Mouse (Mus musculus): ENCODE measurements at regions not wholly inside any gene's neighbourhood (a gene's known extent, or its start where the extent isn't known, plus 50 kb on each side); places are given as distances from the start of the nearest gene placed in this dataset.
A peak's percentile ranks its signal among the peaks of the same experiment; 100 is the strongest.

DNA sequence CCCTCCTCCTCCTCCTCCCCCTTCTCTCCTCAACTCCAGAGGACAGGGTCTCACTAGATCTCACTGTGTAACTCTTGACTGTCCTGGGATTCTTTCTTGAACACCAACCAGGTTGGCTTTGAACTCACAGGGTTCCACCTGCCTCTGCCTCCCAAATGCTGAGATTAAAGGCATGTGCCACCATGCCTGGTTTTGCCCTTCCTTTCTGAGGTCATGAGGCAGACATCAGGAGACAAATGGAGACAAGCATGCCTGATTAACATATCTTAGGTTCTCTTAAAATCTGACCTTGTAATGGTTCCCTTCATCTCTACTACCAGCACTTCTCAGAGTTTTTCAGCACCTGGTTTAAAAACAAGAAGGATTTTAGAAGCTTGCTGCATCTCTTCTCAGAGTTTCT lies 143.5 kb downstream of the Gm10260 start:
- DNase-seq (ENCODE audit: low read depth, low spot score) = no peak

DNA sequence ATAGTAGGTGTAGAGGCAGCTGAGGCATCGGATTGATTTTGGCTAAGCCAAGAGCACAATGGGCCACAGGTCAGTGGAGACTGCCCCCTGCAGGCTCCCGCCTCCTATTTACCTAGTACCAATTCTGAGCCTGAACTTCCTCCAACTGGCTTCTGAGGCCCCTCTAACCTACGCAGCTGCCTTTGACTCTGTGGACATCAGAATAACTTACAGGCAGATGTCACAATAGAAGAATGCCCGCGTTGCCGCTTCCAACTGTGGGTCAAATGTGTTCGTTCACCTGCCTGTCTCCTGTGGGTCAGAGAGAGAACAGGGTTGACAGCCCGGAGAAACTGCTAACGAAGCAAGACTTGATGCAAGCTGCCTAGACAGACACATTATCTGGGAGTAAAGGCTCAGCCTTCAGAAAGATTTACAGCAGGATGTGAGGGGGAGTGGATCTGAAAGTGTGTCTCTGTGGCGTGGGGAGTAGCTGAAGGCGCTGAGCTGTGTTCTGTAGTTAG lies 153.2 kb downstream of the Gm10260 start:
- DNase-seq (ENCODE audit: low read depth, low spot score) = peak; percentile 58

GRCm38 (mm10) chr13:97604451-97604850 lies 156.0 kb downstream of the Gm10260 start:
- DNase-seq (ENCODE audit: low read depth, low spot score) = no peak

DNA sequence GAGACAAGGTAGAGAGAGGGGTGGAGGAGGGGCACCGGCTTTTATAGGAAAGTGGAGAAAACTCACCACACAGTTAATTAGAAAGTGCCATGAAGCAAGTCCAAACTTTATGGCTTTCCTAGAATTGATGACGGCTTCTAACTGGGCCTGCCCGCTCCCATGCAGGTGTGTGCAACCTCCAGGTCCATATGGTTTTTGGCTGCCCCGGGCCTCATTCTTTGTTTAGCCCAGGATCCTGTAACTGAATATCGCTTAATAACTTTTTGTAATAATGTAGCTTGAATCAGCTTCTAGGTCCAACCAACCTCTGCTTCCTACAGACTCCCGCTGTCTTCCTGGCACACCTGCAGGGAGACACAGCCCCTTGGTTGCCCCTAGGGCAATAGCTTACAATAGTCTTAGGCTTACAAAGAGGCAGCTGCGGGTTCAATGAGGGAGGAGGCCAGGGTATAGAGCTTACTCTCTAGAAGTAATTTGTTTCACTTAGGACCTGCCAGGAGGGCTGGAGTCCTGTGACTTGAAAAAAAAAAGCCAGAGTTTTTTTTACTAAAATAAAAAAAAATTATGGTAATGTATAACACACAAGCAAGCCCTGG lies 159.2 kb downstream of the Gm10260 start:
- no peak for DNase-seq (ENCODE audit: low read depth, low spot score)

- no peak for DNase-seq (ENCODE audit: low read depth, low spot score)
Observed at GRCm38 (mm10) chr13:97600136-97600535, 160.3 kb downstream of the Gm10260 start.

DNA sequence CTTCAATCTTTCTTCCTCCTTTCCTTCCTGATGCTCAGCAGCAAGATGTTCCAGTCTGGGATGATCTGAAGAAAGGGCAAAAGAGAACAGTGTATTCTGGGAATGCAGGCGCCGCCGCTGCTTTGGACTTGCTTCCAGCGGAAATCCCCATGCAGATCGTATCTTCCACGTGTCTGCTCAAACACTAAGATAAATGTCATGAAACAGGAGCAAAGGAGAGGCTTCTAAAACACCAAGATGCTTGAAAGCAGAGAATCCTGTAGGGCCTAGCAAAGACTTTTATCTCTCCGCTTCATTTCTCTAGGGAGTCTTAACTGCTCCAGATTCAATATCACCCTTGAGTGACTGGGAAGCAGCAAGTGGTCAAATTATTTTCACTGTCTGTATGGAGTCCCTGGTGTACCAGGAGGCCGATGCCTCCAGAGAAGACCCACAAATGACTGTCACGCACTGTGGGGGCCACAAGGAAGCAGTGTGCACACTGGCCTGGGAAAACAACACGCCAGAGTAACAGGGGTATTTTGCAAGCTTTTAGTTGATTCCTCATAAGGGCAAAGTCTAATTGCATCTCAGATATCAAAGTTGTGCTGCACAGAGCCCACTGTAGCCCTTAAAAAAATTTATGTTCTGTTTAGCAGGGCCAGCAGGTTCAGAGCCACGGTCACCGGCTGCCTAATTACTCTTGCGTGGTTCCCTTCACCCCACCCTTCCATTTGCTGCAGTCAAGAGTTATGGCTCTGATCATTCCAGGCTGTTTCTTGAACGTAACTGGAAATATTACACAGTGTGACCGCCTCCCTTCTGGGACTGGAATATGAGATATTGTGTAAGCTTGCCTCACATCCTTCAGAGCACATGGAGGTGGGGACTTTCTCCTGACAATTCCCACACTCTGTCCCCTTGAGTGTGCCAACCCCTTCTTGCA lies 161.7 kb downstream of the Gm10260 start:
- DNase-seq (ENCODE audit: low read depth, low spot score) = no peak

DNA sequence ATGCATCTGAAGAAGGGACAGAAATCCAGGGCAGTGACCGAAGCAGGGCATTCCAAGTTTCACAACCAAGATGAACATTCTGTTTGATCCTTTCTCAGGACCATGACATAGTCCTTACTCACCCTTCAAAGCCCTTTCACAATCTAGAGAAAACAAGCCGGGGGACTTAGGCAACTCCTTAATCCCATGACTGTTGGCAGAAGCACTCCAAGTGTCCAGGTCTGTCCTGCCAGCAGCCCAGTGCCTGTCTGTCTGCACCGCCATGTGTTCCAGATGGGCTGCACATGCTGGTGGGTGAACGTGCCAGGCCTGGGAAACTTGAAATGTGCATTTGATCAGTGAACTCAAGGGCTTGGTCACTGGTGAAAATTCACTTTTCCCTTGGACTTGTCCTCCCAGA lies 165.6 kb downstream of the Gm10260 start:
- DNase-seq (ENCODE audit: low read depth, low spot score) = no peak

GRCm38 (mm10) chr13:97589626-97590025 lies 170.8 kb downstream of the Gm10260 start:
- no peak for DNase-seq (ENCODE audit: low read depth, low spot score)

GRCm38 (mm10) chr13:97588085-97588484 lies 172.3 kb downstream of the Gm10260 start:
- no peak for DNase-seq (ENCODE audit: low read depth, low spot score)

DNA sequence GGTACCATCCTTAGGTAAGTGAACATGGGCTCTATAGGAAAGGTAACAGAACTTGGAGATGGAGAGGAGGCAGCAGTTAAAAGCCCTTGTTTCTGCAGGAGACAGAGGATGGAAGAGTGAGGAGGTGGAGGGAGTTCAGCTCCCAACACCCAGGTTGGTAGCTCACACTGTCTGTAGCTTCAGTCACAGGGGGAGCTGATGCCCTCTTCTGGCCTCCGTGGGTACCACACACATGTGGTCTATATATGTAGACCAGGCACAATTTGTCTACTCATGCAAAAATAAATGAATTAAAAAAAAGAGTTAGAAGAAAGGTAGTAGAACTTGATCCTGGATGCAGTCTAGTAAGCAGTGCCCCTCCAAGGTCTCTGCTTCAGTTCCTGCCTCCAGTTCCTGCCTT lies 173.3 kb downstream of the Gm10260 start:
- no peak for DNase-seq (ENCODE audit: low read depth, low spot score)

DNA sequence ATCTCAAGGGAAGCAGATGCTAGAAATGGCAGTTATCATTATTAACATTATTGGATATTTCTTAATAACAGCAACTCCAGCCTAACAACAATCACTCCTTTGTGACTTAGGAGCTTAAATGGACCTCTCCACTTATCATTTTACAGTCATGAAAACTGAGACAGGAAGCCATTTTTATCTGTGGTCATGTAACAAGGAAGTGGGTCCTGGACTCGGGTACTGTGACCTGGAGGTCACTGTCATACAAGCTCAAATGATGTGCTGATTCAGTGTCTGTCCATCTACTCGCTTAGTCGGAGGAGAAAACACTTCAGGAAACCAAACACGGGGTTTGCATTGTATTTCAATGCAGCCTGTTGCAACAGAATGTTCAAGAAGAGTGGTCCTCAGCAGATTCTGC lies 176.4 kb downstream of the Gm10260 start:
- DNase-seq (ENCODE audit: low read depth, low spot score) = no peak

GRCm38 (mm10) chr13:97581380-97581779 lies 179.1 kb downstream of the Gm10260 start:
- no peak for DNase-seq (ENCODE audit: low read depth, low spot score)

GRCm38 (mm10) chr13:97580241-97580874 lies 180.1 kb downstream of the Gm10260 start:
- no peak for DNase-seq (ENCODE audit: low read depth, low spot score)

DNA sequence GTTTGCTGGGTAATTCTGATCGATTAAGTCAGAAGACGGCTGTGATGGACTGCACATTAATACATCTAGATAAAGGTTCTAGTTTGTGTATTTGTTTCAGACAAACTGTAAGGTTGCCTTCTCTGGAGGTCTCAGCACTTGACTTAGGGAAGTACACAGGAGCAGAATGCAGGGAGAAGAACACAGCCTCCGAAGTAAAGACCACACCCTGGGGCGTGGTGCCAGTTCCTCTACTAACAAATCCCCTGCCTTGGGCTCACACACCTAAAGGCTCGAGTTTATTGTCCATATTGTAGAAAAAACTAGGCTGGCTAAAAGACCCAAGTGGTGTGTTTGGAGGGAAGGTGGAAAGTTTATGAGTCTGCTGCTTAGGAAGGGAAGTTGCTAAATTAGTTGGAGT lies 181.8 kb downstream of the Gm10260 start:
- DNase-seq (ENCODE audit: low read depth, low spot score) = no peak

GRCm38 (mm10) chr13:97577081-97577785 lies 183.2 kb downstream of the Gm10260 start:
- DNase-seq (ENCODE audit: low read depth, low spot score) = no peak

DNA sequence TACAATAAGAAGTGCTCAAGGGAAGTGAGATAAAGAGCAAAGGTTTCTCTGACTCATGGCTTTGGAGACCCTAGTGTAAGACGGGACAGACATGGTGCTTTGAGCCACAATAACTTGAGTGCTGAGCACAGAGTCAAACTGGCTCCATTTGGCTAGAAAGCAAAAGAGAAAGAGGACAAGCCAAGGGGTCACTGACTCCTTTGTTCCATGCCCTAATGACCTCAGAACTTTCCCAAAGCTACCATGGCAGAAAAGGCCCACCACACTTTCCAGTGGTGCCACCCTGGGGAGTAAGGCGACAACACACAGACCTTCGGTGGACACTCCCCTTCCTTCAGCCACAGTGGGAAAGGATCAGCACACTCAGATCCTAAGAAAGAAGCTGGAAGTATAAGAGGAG lies 186.8 kb downstream of the Gm10260 start:
- DNase-seq (ENCODE audit: low read depth, low spot score) = no peak

GRCm38 (mm10) chr13:97572352-97572751 lies 188.1 kb downstream of the Gm10260 start:
- DNase-seq (ENCODE audit: low read depth, low spot score) = no peak

DNA sequence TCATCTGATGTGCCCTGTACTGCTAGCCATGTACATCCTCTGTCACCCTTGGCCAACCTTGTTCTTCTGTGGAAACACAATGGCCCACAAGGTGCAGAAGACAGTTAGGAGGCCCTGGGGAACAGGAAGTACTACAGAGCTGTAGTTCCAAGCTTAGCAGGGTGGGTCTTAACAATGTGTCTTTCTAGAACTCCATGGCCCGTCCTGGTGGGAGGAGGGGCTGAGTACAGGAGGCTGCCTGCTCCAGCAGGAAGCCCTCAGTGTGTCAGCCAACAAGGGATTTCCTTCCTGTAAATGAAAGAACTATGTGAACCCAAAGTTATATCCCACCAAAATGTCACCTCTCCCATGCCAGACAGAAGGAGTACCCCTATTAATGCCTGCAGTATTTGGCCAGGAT lies 190.4 kb downstream of the Gm10260 start:
- no peak for DNase-seq (ENCODE audit: low read depth, low spot score)

DNA sequence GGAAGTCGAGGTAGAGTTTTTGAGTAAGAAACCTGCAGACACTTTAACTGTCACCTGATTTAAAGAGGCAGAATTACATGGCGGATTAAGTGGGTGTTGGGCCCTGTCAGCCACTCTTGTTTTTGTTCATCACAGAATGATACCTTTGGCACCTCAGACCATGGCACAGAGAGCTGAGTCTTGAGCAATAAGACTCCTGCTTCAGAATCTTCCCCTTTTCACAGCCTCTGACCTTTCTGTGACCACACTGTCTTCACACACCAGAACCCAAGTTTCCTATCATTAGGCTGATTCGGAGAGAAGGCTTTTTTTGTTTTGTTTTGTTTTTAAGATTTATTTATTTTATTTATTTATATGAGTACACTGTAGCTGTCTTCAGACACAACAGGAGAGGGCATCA lies 192.8 kb downstream of the Gm10260 start:
- no peak for DNase-seq (ENCODE audit: low read depth, low spot score)

DNA sequence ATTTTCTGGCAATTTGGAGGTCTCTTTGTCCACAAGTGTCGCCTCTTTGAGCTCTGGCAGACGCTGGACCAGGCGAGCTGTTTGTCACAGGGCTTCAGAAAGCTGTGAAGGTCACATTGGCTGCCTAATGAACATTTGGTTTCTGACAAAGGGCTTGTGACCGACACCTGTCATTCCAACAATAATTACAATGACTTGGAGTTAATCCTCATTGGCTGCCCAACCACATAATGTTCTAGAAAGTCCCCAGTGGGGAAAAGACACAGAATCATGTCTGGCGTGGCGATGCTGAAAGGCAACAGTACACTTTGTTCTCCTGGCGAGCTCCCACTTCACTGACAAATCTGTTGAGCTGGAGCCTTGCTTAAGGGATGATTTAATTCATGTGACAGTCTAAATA lies 194.4 kb downstream of the Gm10260 start:
- no peak for DNase-seq (ENCODE audit: low read depth, low spot score)

DNA sequence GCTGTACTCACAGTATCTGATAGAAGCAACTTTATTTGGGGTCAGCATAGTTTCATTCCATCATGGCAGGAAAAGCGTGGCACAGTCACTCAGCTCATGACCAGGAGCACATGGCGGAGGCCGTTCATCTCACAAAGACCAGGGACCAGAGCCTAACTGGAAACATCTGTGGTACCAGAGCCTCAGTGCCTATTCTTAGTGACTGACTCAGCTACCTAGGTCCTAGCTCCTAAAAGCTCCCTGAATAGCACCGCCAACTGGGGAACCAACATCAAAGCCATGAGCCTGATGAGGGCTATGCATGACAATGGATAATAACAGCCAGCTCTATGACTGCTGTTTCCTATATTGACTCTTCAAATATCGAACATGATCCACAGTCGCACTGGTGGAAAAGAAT lies 198.2 kb downstream of the Gm10260 start:
- DNase-seq (ENCODE audit: low read depth, low spot score) = no peak

DNA sequence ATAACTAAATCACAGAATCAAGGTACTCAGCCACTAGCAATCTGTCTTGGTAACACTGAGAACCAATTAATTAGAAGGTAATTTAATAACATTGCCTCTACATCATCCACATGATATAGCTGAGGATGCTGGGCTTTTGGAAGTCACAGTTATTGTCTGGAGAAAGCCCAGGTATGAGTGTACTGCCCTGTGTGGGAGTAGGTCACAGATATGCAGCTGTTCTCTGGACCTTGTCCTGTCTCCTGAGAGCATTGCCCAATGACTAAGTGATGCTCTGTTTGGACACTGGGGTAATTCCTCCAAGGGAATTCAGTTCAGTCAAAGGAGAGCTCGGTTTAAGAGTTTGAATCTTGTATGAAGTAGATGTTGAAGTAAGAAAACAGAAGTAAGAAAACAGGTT lies 199.6 kb downstream of the Gm10260 start:
- no peak for DNase-seq (ENCODE audit: low read depth, low spot score)

All from CD4-positive helper T cell, adult 2 months (primary cell).